Mouse (Mus musculus): ENCODE results near the gene Gm27235. TPM values are rescaled to one million over a fixed set of nuclear protein-coding genes. Genes with fewer than 3 reads are reported as not detected.
"Not testable (repeated sequence)": the region's sequence is repeated elsewhere in the genome, so short reads cannot be mapped to it uniquely, and the experiment has no call there.

Gene Gm27235
- not detected in 2 replicates for polyA plus RNA-seq (2012; ENCODE audit: insufficient read depth, insufficient read length, low replicate concordance, missing spikeins)

DNA sequence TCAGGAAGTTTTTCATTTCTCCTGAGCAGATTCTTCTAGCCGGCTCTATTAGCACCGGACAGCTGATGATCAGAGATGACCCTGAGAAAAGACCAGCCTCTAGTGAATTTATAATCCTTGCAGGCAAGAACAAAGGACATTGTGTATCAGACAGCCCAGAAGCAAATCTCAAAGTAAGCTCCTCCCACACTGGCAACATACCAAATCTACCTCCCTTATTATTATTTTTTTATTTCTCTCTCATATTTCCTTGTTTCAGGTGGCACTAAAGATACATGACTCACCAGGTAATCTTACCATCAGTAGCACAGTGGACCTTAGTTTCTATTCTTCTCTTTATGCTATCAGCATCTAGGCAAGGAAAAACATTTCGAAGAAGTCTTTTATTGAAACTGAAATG is at the start of gene Gm27235, which contains the start of gene D730048I06Rik:
Gene Gm27235 (minus strand): TSS at position 101 of the 400 bp plus-strand sequence.
Gene D730048I06Rik (minus strand): TSS at position 112 of the 400 bp plus-strand sequence.
- WGBS, result 90% methylated on average over 3 of the region's 3 CpGs
- Histone ChIP-seq H3K4me1 (ENCODE audit: control insufficient read depth, insufficient read depth, low read length) (no peaks in the 10 kb centered on the region), H3K4me3 (ENCODE audit: insufficient read depth, low read depth, low read length) (no peak within 1 kb of the TSS), H3K27ac (ENCODE audit: insufficient read depth, low read depth, low read length) (no peak within 1 kb of the TSS)
- TF ChIP-seq CTCF (IDR thresholded peaks at IDR 0.05; ENCODE audit: insufficient read depth, low read depth, low read length), result no peak
- no peak for TF ChIP-seq POLR2A (IDR thresholded peaks at IDR 0.05; ENCODE audit: insufficient read depth, low read depth, low read length)

DNA sequence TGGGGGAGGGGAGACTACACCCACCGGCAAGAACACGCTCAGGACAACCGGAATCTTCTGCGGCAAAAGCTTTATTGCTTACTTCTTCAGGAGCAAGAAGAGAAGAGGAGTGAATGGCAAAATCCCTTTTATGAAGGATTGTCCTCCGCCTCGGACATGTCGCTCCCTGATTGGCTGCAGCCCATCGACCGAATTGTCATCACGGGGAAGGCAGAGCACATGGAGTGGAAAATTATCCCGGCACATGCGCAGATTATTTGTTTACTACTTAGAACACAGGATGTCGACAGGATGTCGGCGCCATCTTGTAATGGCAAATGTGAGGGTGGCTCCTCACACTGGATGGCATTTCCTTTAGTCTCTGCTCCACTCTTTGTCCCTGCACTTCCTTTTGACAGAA is 28.0 kb upstream of the Gm27235 start:
- not testable (repeated sequence) for H3K27ac ChIP-seq (ENCODE audit: insufficient read depth, low read depth, low read length); H3K4me1 ChIP-seq (ENCODE audit: control insufficient read depth, insufficient read depth, low read length); H3K4me3 ChIP-seq (ENCODE audit: insufficient read depth, low read depth, low read length)
- 96% methylated on average over 15 of the region's 15 CpGs for WGBS

GRCm38 (mm10) chr9:35798146-35798545 is 8.2 kb upstream of the Gm27235 start:
- TF ChIP-seq CTCF (IDR thresholded peaks at IDR 0.05; ENCODE audit: insufficient read depth, low read depth, low read length) (no peak), POLR2A (IDR thresholded peaks at IDR 0.05; ENCODE audit: insufficient read depth, low read depth, low read length) (no peak)
- no peaks in the 10 kb centered on the region for H3K4me1 ChIP-seq (ENCODE audit: control insufficient read depth, insufficient read depth, low read length)
- H3K27ac ChIP-seq (ENCODE audit: insufficient read depth, low read depth, low read length), result no peak overlapping the region
- no peak overlapping the region for H3K4me3 ChIP-seq (ENCODE audit: insufficient read depth, low read depth, low read length)

GRCm38 (mm10) chr9:35778009-35778408 is 11.9 kb downstream of the Gm27235 start, which contains the start of gene Gm17727:
TSS of gene Gm17727 (minus strand) at chr9:35778109.
- H3K4me3 ChIP-seq (ENCODE audit: insufficient read depth, low read depth, low read length), result no peak within 1 kb of the TSS
- H3K27ac ChIP-seq (ENCODE audit: insufficient read depth, low read depth, low read length), result no peak within 1 kb of the TSS
- H3K4me1 ChIP-seq (ENCODE audit: control insufficient read depth, insufficient read depth, low read length), result no peaks in the 10 kb centered on the region
- TF ChIP-seq POLR2A (IDR thresholded peaks at IDR 0.05; ENCODE audit: insufficient read depth, low read depth, low read length) (no peak), CTCF (IDR thresholded peaks at IDR 0.05; ENCODE audit: insufficient read depth, low read depth, low read length) (no peak)
- WGBS, result 59% methylated on average over 3 of the region's 3 CpGs

DNA sequence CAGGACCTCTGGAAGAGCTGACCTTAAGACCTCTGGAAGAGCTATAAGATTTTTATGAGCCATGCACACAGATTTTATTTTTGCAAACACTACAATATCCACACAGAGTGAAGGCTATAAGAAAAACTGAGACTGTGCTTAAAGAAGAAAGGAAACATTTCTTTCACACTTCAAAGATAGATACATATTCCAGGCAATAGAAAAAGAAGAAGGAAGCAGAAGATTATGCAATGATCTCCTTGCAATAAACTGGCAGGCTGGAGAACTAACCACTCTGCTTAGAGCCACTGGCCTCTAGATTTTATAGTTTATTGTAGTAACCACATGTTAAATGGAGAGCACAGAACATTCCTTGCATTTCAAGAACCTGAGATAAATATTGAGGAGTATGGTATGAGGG is 33.1 kb downstream of the Gm27235 start:
- H3K4me1 ChIP-seq (ENCODE audit: control insufficient read depth, insufficient read depth, low read length), result no peaks in the 10 kb centered on the region
- TF ChIP-seq POLR2A (IDR thresholded peaks at IDR 0.05; ENCODE audit: insufficient read depth, low read depth, low read length), result no peak
- TF ChIP-seq CTCF (IDR thresholded peaks at IDR 0.05; ENCODE audit: insufficient read depth, low read depth, low read length), result no peak
- no peak overlapping the region for H3K4me3 ChIP-seq (ENCODE audit: insufficient read depth, low read depth, low read length)
- H3K27ac ChIP-seq (ENCODE audit: insufficient read depth, low read depth, low read length), result no peak overlapping the region

- H3K4me1 ChIP-seq (ENCODE audit: control insufficient read depth, insufficient read depth, low read length), result no peaks in the 10 kb centered on the region
- H3K4me3 ChIP-seq (ENCODE audit: insufficient read depth, low read depth, low read length), result no peak within 1 kb of the TSS
- no peak for TF ChIP-seq POLR2A (IDR thresholded peaks at IDR 0.05; ENCODE audit: insufficient read depth, low read depth, low read length)
- TF ChIP-seq CTCF (IDR thresholded peaks at IDR 0.05; ENCODE audit: insufficient read depth, low read depth, low read length), result no peak
- no peak within 1 kb of the TSS for H3K27ac ChIP-seq (ENCODE audit: insufficient read depth, low read depth, low read length)
Measured at GRCm38 (mm10) chr9:35740749-35741148, 49.2 kb downstream of the Gm27235 start, which contains the start of gene Gm17677. TSS of gene Gm17677 (plus strand) at chr9:35741049.

Other genes with a start within 250 kb of the Gm27235 start
- gene Ddx25, start 231.6 kb downstream of the Gm27235 start, polyA plus RNA-seq (2012; ENCODE audit: insufficient read depth, insufficient read length, low replicate concordance, missing spikeins), result not detected in 2 replicates
- gene Pus3, start 231.5 kb downstream of the Gm27235 start, polyA plus RNA-seq (2012; ENCODE audit: insufficient read depth, insufficient read length, low replicate concordance, missing spikeins), result not detected in 2 replicates
- gene Pate2, start 219.8 kb downstream of the Gm27235 start, polyA plus RNA-seq (2012; ENCODE audit: insufficient read depth, insufficient read length, low replicate concordance, missing spikeins), result not detected in 2 replicates
- not detected in 2 replicates for gene Hyls1, start 219.7 kb downstream of the Gm27235 start, polyA plus RNA-seq (2012; ENCODE audit: insufficient read depth, insufficient read length, low replicate concordance, missing spikeins)
- gene Pate4, start 178.2 kb downstream of the Gm27235 start, polyA plus RNA-seq (2012; ENCODE audit: insufficient read depth, insufficient read length, low replicate concordance, missing spikeins), result not detected in 2 replicates
- not detected in 2 replicates for gene Pate3, start 141.9 kb downstream of the Gm27235 start, polyA plus RNA-seq (2012; ENCODE audit: insufficient read depth, insufficient read length, low replicate concordance, missing spikeins)
- gene Pate1, start 102.7 kb downstream of the Gm27235 start, polyA plus RNA-seq (2012; ENCODE audit: insufficient read depth, insufficient read length, low replicate concordance, missing spikeins), result not detected in 2 replicates
- gene Gm17677, start 49.1 kb downstream of the Gm27235 start, polyA plus RNA-seq (2012; ENCODE audit: insufficient read depth, insufficient read length, low replicate concordance, missing spikeins), result not detected in 2 replicates
- gene Gm17727, start 12.0 kb downstream of the Gm27235 start, polyA plus RNA-seq (2012; ENCODE audit: insufficient read depth, insufficient read length, low replicate concordance, missing spikeins), result not detected in 2 replicates
- gene D730048I06Rik, start within 50 bp of the Gm27235 start, polyA plus RNA-seq (2012; ENCODE audit: insufficient read depth, insufficient read length, low replicate concordance, missing spikeins), result not detected in 2 replicates
- not detected in 2 replicates for gene 9230110F15Rik, start 54.0 kb upstream of the Gm27235 start, polyA plus RNA-seq (2012; ENCODE audit: insufficient read depth, insufficient read length, low replicate concordance, missing spikeins)
- gene 9230113P08Rik, start 118.3 kb upstream of the Gm27235 start, polyA plus RNA-seq (2012; ENCODE audit: insufficient read depth, insufficient read length, low replicate concordance, missing spikeins), result not detected in 2 replicates

Measured in olfactory bulb, adult 2 months (tissue).